Mouse (Mus musculus): ENCODE results near the gene Mybpc3.
"Not testable (repeated sequence)": the region's sequence is repeated elsewhere in the genome, so short reads cannot be mapped to it uniquely, and the experiment has no call there.

Gene Mybpc3

DNA sequence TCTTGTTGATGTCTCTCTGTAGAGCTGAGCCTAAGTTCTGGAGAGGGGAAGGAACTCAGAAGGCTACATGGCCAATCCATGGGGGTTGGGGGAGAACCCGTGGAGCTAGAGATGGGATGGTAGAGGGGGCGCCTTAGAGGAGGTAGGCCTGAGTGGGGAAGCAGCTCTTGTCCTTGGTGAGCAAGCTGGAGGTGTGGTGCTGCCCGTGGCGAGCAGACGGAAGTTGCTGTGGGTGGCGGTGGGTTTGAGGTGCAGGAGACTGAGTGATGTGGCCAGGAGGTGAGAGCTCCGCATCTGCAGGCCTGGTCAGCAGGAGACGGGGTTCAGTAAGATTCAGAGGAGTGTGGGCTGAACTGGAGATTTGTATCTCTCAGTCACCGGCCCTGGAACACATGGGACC lies 30.5 kb upstream of the Mybpc3 start:
- no peak for DNase-seq (ENCODE audit: extremely low spot score, low spot score)

DNA sequence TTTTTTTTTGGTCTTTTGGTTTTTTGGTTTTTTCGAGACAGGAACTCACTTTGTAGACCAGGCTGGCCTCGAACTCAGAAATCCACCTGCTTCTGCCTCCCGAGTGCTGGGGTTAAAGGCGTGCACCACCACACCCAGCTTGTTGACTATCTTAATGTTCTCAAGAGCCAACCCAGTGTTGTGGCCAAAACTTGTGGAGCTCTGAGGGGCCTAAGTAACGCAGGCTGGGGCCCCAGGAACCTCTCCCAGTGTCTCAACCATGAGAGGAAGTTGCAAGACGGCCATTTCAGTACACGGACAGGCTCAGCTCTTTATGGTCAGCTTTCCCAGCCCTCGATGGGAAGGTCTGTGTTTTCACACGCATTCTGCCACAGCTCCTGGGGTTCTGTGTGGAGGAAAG lies 29.0 kb upstream of the Mybpc3 start:
- no peak for DNase-seq (ENCODE audit: extremely low spot score, low spot score)

DNA sequence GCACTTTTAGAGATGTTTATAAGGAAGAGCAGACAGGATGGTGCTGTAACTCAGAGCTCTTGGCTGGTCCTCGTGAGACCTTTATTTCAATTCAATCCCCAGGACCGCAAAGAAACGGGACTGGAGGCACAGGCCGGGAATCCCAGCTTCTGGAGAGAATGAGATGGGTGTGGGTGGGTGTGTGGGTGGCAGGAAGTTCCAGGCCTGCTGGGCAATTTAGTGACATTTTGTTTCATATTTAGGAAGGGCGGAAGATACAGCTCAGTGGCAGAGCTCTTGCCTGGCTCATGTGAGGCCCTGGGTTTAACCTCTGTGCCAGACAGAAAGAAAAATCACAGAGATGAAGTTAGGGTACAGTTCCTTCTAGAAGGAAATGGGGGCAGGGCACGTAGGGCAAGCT lies 27.7 kb upstream of the Mybpc3 start:
- DNase-seq (ENCODE audit: extremely low spot score, low spot score) = no peak

DNA sequence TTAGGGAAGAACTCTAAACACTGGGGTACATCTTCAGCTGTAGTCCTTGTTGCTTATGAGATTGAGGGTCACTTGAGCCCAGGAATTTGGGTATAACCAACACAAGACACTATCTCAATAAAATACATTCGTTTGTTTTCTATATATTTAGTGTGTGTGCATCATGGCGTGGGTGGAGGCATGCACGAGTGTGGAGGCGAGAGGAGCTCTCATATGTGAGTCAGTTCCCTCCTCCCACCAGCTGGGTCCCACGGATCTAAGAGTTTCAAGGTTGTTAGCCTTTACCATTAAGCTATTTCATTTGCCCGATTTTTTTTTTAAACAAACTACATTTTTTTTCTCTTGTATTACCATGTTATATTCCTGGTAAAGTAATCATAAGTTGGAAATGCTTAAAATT lies 27.1 kb upstream of the Mybpc3 start:
- DNase-seq (ENCODE audit: extremely low spot score, low spot score) = no peak

DNA sequence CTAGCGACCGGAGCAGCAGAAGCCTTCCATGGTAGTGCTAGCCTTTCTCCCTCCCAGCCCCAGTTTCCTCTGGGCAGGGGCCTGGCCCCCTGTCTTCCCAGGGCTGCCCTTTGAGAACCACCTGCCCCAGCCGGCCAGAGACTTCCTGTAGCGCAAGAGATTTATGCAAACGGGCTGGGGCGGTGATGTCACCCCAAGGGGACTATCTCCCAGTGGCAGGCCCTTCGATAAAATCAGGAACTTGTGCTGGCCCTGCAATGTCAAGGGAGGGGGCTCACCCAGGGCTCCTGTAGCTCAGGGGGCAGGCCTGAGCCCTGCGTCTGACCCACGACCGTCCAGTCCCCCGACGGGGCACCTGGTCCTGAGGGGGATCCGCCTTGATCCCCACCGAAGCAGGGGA lies 21.4 kb upstream of the Mybpc3 start:
- DNase-seq (ENCODE audit: extremely low spot score, low spot score) = no peak

DNA sequence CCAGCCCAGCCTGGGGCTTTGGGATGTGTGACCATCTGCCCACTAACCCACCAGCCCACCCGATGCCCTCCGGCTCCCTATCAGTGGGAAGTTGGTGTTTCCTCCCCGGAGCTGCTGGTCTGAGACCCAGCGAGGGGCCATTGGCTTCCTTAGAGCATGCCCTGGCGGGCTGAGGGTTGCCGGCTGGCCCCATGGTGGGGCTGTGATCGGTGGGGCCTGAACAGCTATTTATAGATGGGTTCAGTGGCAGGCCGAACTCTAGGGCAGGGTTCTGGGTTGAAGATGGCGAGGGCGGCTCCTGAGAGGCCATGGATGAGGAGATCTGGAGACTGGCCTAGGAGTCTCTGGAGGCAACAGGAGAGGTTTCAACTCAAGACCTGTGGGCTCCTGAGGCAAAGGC lies 20.9 kb upstream of the Mybpc3 start:
- no peak for DNase-seq (ENCODE audit: extremely low spot score, low spot score)

DNA sequence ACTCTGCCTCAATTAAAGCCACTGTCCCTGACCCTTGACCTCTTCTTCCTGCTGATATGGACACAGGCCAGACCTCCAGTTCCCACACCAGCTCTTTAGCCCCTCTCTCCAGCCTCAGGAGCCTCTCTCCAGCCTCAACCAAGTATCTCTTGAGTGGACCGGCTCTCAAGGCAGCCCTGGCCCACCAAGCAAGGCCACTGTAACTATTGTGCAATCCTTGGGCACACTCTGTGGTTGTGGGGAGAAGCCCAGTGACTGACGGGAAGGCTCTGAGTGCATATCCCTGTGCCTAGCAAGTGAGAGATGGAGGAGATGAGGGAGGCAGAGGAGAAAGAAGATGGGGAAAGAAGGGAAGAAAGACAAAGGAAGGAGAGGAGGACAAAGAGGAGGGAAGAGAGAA lies 19.8 kb upstream of the Mybpc3 start:
- no peak for DNase-seq (ENCODE audit: extremely low spot score, low spot score)

DNA sequence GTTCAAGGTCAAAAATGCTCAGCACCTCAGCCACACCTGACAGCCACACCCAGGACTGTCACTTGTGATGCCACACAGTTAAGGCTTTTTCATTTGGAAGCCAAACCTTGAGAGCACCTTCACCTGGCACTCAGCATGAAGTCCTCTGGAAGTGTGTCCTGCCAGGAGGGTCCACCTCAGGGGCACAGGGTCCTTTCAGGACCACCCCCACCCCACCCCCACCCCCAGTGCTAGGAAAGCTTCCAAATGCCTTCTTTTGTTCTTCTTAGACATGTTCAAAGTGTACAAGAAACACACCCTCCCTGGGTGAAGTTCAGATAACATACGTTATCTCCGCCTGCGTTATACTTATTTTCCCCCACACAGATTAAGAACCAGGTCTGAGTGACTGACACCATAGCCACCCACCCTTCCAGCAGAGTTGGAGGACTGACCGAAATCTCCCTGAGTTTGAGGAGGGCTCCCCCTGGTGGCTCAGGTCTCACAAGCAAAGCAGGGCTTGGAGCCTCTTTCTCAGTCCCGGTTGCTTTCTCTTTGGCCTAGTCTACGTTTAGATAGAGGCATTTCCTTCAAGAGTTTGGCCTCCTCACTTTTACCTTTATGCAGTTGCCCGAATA lies 16.7 kb upstream of the Mybpc3 start:
- DNase-seq (ENCODE audit: extremely low spot score, low spot score) = peak; percentile 90

DNA sequence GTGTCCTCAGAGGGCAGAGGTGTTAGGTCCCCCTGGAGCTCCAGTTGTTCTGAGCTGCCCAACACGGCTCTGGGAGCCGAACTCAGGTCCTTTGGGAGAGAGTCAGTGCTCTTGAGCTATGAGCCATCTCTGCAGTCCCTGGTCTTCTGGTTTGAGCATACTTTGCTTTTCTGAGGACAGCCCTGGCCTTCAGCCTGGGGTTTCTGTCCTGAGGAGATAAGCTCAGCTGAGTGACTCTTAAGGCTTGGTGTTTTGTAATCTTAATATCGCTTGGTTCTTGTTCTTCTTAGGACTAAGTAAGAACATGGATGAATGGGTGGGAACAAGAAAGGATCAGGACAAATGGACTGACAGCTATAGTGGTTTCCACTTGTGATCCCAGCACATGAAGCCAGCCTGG lies 9.8 kb upstream of the Mybpc3 start:
- DNase-seq (ENCODE audit: extremely low spot score, low spot score) = no peak

DNA sequence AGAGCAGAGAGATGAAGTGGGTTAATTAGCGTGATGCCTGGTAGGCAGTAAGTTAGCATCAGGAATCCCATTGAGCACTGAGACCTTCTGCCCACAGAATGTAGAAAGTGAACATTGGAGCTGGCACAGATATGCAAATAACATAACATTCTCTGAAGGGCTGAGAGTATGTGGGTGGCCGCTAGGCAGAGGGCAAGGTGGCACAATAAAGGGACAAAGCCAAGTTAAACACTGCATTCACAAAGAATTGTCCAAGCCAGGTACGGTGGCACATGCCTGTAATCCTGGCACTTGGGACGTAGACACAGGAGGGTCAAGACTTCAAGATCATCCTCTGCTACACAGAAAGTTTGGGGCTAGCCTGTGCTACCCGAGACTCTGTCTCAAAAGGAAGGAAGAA lies 8.7 kb upstream of the Mybpc3 start:
- DNase-seq (ENCODE audit: extremely low spot score, low spot score) = no peak

DNA sequence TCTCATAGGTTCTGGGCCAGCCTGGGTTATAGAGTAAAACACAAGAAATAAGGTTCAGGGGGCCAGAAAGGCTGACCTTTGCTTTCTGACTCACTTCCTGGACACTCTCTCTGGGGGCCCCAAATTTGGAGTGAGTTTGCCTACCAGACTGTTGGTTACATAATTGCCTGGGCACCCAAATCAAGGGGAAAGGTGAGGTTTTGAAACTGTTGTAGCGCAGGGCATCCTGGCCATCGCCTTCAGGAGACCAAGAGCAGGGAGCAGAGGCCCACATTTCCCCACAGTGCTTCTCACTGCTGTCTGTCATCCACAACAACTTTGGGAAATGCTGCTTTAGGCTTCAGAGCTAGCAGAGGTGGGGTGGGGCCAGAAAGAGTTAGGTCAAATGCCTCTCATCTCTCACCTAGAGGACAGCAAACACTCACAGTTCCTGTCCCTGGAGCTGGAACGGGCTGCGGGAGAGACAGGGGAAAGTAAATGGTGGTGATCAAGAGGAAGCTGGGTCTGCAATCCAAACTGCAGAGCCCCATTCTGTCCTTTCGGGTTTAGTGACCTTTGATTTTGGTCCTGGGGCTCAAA lies 8.0 kb upstream of the Mybpc3 start:
- no peak for DNase-seq (ENCODE audit: extremely low spot score, low spot score)

DNA sequence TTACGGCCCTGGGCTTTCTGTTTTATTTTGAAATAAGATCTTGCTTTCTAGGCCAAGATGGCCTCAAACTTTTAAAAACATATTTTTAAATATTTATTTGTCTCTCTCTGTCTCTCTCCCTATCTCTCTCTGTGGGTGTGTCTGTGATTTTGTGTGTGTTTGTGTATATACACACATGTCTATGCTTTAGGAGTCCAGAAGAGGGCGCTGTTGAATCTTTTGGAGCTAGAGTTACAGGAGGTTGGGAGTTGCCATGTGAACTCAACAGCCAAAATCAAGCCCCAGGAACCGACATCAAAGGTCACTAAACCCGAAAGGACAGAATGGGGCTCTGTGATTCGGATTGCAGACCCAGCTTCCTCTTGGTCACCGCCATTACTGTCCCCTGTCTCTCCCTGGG lies 7.5 kb upstream of the Mybpc3 start:
- DNase-seq (ENCODE audit: extremely low spot score, low spot score) = no peak

DNA sequence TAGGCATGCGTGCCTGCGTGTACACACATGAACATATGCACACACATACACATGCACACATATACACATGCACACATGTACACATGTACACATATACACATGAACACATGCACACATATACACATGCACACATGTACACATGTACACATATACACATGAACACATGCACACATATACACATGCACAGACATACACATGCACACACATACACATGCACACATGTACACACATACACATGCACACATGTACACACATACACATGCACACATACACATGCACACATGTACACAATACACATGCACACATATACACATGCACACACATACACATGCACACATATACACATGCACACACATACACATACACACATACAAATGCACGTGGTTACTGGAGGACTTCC lies 6.1 kb upstream of the Mybpc3 start:
- DNase-seq (ENCODE audit: extremely low spot score, low spot score) = not testable (repeated sequence)

DNA sequence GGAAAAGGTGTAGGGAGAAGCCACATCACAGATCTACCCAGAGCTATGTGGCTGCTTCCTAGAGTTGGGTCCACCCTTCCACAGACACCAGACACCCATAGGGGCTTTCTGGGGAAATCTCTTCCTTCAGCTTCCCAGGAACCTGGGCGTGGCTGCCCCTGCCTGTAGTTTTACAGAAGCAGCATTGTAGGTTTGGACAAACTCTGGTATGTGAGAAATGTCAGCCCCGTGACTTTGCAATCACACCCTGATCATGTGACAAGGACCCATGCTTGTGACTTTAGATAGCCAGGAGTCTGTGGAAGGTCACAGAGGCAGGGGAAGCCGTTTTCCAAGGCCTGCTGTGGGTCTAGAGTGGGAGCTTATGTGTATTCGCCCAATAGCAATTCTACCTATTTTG lies 5.5 kb upstream of the Mybpc3 start:
- DNase-seq (ENCODE audit: extremely low spot score, low spot score) = no peak

DNA sequence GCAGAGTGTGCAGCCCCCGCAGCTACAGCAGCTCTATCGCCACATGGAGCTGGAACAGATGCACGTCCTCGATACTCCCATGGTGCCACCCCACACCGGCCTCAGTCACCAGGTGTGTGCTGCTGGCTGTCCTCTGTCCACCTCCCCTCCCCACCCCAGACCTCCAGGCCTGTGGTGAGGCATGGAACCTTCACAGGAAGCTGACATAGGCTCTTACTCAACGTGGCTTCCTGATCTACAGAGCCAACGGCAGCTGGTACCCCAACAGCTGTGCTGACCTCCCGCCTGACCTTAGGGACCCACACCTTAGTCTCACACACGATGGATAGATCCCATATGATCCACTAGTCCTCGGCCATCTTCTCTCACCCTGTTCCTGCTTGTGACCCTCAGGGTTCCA lies 4.6 kb upstream of the Mybpc3 start:
- no peak for DNase-seq (ENCODE audit: extremely low spot score, low spot score)

DNA sequence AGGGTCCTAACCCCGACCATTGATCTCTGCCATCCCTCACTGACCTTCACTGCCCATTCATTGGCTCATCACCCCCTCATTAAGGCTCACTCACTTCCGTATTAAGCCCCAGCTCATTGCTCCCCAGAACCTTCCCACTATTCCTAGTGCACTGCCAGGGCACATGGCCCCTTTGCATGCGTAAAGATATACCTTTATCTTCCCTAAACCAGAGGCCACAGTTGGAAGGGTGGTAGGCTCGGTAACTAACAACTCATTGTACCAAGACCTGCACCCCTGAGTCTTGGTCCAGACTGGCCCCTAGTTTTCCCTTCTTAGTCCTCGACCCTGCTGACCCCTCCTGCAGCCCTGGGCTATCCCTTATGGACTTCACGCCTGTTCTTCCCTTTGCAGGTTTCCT lies 4.1 kb upstream of the Mybpc3 start:
- DNase-seq (ENCODE audit: extremely low spot score, low spot score) = no peak

DNA sequence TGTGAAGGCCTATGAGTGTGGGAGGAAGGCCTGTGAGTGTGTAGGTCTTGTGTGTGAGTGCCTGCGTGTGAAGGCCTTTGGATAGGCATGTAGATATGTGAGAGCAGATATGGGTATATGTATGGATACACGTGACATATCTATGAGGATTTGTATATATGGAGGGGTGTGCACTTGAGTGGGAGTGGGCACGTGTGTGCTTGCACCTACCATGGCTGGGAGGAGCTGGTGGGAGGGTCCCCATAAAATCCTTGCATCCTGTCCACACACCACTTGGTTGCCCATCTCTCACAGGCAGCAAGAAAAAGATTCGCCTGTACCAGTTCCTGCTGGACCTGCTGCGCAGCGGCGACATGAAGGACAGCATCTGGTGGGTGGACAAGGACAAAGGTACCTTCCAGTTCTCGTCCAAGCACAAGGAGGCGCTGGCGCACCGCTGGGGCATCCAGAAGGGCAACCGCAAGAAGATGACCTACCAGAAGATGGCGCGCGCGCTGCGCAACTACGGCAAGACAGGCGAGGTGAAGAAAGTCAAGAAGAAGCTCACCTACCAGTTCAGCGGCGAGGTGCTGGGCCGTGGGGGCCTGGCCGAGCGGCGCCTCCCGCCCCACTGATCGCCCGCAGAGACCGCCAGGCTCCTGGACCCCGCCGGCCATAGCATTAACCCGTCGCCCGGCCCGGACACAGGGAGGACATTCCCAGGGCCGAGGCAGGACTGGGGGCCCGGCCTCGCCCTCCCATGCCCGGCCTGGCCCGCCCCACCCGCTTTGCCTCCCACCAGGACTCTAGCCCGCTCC lies 3.0 kb upstream of the Mybpc3 start:
- DNase-seq (ENCODE audit: extremely low spot score, low spot score) = peak; percentile 95

DNA sequence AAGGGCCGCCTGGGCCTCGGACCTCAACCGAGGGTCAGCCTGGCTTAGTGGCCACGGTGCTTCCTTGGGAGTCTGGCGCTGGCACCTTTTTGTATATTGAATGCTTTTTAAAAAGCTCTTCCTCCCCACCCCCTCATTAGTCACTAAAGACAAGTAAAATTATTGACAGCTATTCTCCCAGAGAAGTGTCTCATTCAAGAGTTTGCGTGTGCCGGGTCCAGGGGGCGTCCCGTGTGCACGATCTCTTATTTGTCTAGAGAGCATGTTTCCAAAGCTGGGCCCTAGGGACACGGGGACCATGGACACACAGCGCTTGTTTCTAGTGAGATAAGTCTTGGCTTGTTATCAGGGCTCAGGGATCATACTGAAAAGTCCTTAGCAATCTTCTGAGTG lies 2.4 kb upstream of the Mybpc3 start:
- DNase-seq (ENCODE audit: extremely low spot score, low spot score) = peak; percentile 18

DNA sequence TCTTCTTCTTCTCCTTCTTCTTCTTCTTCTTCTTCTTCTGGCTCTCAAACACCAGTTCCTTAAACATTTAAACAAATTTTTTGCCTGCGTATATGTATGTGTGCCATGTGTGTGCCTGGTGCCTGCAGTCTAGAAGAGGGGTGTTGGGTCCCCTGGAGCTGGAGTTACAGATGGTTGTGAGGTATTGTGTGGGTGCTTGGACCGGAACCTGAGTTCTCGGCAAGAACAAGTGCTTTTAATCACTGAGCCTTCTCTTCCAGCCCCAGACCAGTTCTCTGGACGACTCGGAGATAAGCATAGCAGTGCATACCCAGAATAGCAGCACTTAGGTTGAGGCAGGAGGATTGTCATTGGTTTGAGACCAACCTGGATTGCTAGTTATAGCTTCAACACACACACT lies 1.1 kb upstream of the Mybpc3 start:
- DNase-seq (ENCODE audit: extremely low spot score, low spot score) = no peak

DNA sequence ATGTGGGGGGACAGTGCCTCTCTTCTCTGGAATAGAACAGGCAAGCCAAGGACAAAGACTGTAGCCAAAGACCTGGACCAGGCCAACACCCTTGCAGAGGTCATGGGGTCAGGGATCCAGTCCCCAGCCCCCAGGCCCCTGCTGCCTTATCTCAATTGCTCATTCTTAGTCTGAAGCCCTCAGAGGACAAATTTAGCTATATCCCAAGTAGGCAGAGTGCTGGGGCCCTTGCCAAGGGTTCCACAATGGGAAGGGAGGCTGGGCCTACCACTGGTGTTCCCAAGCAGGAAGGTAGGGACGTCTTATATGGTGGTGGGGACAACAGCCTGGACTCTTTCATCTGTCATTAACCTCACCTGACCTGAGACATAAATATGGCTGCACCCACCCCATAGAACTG lies 703 bp downstream of the Mybpc3 start:
- DNase-seq (ENCODE audit: extremely low spot score, low spot score) = no peak

DNA sequence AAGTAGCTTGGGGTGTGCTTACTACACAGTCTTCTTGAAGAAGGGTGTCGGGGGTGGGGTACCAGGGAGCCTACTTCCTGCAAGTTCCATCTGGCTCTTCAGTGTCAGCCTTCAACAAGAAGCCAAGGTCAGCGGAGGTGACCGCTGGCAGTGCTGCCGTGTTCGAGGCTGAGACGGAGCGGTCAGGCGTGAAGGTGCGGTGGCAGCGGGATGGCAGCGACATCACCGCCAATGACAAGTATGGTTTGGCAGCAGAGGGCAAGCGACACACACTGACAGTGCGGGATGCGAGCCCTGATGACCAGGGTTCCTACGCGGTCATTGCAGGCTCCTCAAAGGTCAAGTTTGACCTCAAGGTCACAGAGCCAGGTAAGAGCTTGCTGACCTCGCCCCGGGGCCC lies 1.1 kb downstream of the Mybpc3 start:
- no peak for DNase-seq (ENCODE audit: extremely low spot score, low spot score)

DNA sequence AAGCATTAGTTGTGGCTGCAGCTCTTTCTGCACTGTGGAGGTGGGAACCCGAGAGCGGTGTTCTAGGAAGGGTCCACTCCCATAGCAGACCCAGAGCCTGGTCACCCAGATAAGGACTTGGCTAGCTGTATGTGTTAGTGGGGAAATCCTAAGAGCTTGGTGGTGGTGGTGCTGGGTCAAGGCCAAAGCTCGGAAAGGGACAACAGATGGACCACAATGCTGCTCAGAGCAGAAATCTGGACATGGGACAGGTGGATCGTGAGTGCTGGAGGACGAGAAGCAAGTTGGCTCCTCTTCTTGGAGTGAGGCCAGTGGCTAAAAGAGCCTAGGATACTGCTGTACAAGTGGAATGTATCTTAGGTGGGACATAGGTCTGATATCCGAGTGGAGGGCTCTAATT lies 1.6 kb downstream of the Mybpc3 start:
- no peak for DNase-seq (ENCODE audit: extremely low spot score, low spot score)

DNA sequence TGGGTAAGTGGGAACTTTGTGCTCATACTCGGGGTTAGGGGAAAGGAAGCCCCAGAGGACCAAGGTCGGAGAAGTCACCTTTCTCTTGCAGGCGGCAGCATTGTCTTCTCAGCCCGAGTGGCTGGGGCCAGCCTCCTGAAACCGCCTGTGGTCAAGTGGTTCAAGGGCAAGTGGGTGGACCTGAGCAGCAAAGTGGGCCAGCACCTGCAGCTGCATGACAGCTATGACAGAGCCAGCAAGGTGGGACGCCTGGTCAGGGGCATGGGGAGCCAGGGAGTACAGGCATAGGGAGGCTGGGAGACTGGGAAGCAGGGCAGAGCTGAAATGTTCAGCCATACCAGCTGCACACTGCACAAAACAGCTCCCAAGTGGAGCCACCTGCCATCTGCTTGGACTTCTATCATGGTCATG lies 2.3 kb downstream of the Mybpc3 start:
- DNase-seq (ENCODE audit: extremely low spot score, low spot score) = no peak

All from neural tube, embryonic 10.5 days (tissue).